Mouse (Mus musculus) lung, postnatal 0 days (tissue): ENCODE measurements at regions not wholly inside any gene's neighbourhood (a gene's known extent, or its start where the extent isn't known, plus 50 kb on each side); places are given as distances from the start of the nearest gene placed in this dataset.

Experiments used
- CTCF ChIP-seq: IDR thresholded peaks from 2 replicates; pipeline ENCODE4 v1.5.1; 2016; ENCODE audit warnings: antibody characterized with exemption, mild to moderate bottlenecking
- EP300 ChIP-seq: IDR thresholded peaks from 2 replicates; pipeline ENCODE4 v1.6.1; 2016; ENCODE audit warnings: antibody characterized with exemption, mild to moderate bottlenecking, control low read depth

GRCm38 (mm10) chr8:26447886-26448640 lies 328.7 kb downstream of the Gm45692 start:
- TF ChIP-seq CTCF (no peak), EP300 (no peak)
